Mouse (Mus musculus) lung, embryonic 15.5 days (tissue): Measurements from ENCODE around the gene Iqsec1. TPM values are rescaled to one million over a fixed set of nuclear protein-coding genes. Genes with fewer than 3 reads are reported as not detected.

Experiments used
- ATAC-seq: fragments of 200-750 bp; cut with Nextera tagmentation; 2 replicates; pipeline ENCODE4 v1.8.0; 2017; ENCODE audit warnings: moderate number of reproducible peaks, borderline replicate concordance; ENCODE audit not compliant: low FRiP score, low TSS enrichment; ENCODE audit errors: extremely low read depth
- H3K27ac ChIP-seq: fragments of 300-500 bp; sonication (generic); 2 replicates; pipeline ENCODE4 v1.5.1; 2015; ENCODE audit warnings: moderate library complexity, mild to moderate bottlenecking, inconsistent platforms
- H3K27me3 ChIP-seq: fragments of 300-500 bp; sonication (generic); 2 replicates; pipeline ENCODE4 v1.6.1; 2015; ENCODE audit warnings: inconsistent platforms
- H3K36me3 ChIP-seq: fragments of 300-500 bp; sonication (generic); 2 replicates; pipeline ENCODE4 v1.6.1; 2015; ENCODE audit warnings: inconsistent platforms
- H3K4me1 ChIP-seq: fragments of 300-500 bp; sonication (generic); 2 replicates; pipeline ENCODE4 v1.6.1; 2015; ENCODE audit warnings: inconsistent platforms
- H3K4me2 ChIP-seq: fragments of 300-500 bp; sonication (generic); 2 replicates; pipeline ENCODE4 v1.6.1; 2015; ENCODE audit warnings: inconsistent platforms, mild to moderate bottlenecking, moderate library complexity
- H3K4me3 ChIP-seq: fragments of 300-500 bp; sonication (generic); 2 replicates; pipeline ENCODE4 v1.5.1; 2015; ENCODE audit warnings: mild to moderate bottlenecking, inconsistent platforms
- H3K9ac ChIP-seq: fragments of 300-500 bp; sonication (generic); 2 replicates; pipeline ENCODE4 v1.6.1; 2015; ENCODE audit warnings: inconsistent platforms
- H3K9me3 ChIP-seq: fragments of 300-500 bp; sonication (generic); 2 replicates; pipeline ENCODE4 v1.6.1; 2016; ENCODE audit warnings: inconsistent platforms
- WGBS: fragments of 180-500 bp; shearing (Covaris S2); methylation state at CpG from one replicate; pipeline ENCODE4 v1.1.7; 2015; 5-methylcytosine and 5-hydroxymethylcytosine counted together
- polyA plus RNA-seq: library from polyadenylated mRNA; unstranded; fragments of >200 nt; fragmentation: Nextera tagmentation; extraction: Ambion mirVana; gene quantifications from 2 replicates; pipeline ENCODE4 v1.2.1, GENCODE M21; 2015

The Iqsec1 gene
- polyA plus RNA-seq, 1 experiment from 2014 or later, result 12.3 TPM

GRCm38 (mm10) chr6:90727826-90728225 lies 260.7 kb downstream of the Iqsec1 start:
- 0 out of 2 replicates have a peak, but pooled peaks have one; percentile 27 for ATAC-seq
- H3K36me3 ChIP-seq, result no peaks in the 10 kb centered on the region
- peak overlapping the region; percentile 81 for H3K27ac ChIP-seq

GRCm38 (mm10) chr6:90726711-90727122 lies 261.8 kb downstream of the Iqsec1 start:
- H3K27ac ChIP-seq, result peak overlapping the region; percentile 81
- WGBS, result 36% methylated on average over 2 of the region's 2 CpGs
- no peaks in the 10 kb centered on the region for H3K27me3 ChIP-seq

More at GRCm38 (mm10) chr6:90727826-90728225, 260.7 kb downstream of the Iqsec1 start:
- no peaks in the 10 kb centered on the region for H3K27me3 ChIP-seq
- no peaks in the 10 kb centered on the region for H3K9me3 ChIP-seq
- no peak overlapping the region for H3K4me2 ChIP-seq
- whole genome bisulfite sequencing, result 51% methylated on average over 3 of the region's 3 CpGs
- peaks cover 52% of the 10 kb centered on the region for H3K4me1 ChIP-seq
- no peak overlapping the region for H3K4me3 ChIP-seq
- no peak overlapping the region for H3K9ac ChIP-seq

GRCm38 (mm10) chr6:90725526-90725925 lies 263.0 kb downstream of the Iqsec1 start:
- no peaks in the 10 kb centered on the region for H3K36me3 ChIP-seq
- no peaks in the 10 kb centered on the region for H3K9me3 ChIP-seq
- no peak for ATAC-seq
- H3K4me2 ChIP-seq, result no peak overlapping the region
- H3K4me1 ChIP-seq, result peaks cover 53% of the 10 kb centered on the region
- no peaks in the 10 kb centered on the region for H3K27me3 ChIP-seq
- no peak overlapping the region for H3K9ac ChIP-seq
- 64% methylated on average over 1 of the region's 1 CpGs for WGBS
- H3K4me3 ChIP-seq, result no peak overlapping the region
- no peak overlapping the region for H3K27ac ChIP-seq

More at GRCm38 (mm10) chr6:90726711-90727122, 261.8 kb downstream of the Iqsec1 start:
- Histone ChIP-seq H3K4me3 (no peak overlapping the region), H3K36me3 (no peaks in the 10 kb centered on the region), H3K9me3 (no peaks in the 10 kb centered on the region), H3K4me1 (peaks cover 52% of the 10 kb centered on the region), H3K9ac (no peak overlapping the region), H3K4me2 (0 out of 2 replicates have a peak overlapping the region, but pooled peaks have one; percentile 7)
- ATAC-seq, result peak; percentile 77

GRCm38 (mm10) chr6:90722993-90723392 lies 265.5 kb downstream of the Iqsec1 start:
- Histone ChIP-seq H3K9me3 (no peaks in the 10 kb centered on the region), H3K27me3 (no peaks in the 10 kb centered on the region), H3K36me3 (no peaks in the 10 kb centered on the region), H3K27ac (no peak overlapping the region), H3K4me1 (peaks cover 54% of the 10 kb centered on the region), H3K4me3 (no peak overlapping the region), H3K4me2 (no peak overlapping the region), H3K9ac (no peak overlapping the region)
- WGBS, result 79% methylated on average over 3 of the region's 3 CpGs
- no peak for ATAC-seq

GRCm38 (mm10) chr6:90720996-90721746 lies 267.3 kb downstream of the Iqsec1 start:
- Histone ChIP-seq H3K27ac (0 out of 2 replicates have a peak overlapping the region, but pooled peaks have one; percentile 7), H3K4me1 (peaks cover 51% of the 10 kb centered on the region)
- ATAC-seq, result no peak

GRCm38 (mm10) chr6:90720201-90720600 lies 268.3 kb downstream of the Iqsec1 start:
- no peaks in the 10 kb centered on the region for H3K36me3 ChIP-seq
- H3K27me3 ChIP-seq, result no peaks in the 10 kb centered on the region
- WGBS, result 42% methylated on average over 3 of the region's 3 CpGs
- H3K4me2 ChIP-seq, result no peak overlapping the region
- ATAC-seq, result no peak
- peaks cover 49% of the 10 kb centered on the region for H3K4me1 ChIP-seq
- no peak overlapping the region for H3K9ac ChIP-seq
- no peak overlapping the region for H3K4me3 ChIP-seq
- H3K27ac ChIP-seq, result no peak overlapping the region
- H3K9me3 ChIP-seq, result no peaks in the 10 kb centered on the region

More at GRCm38 (mm10) chr6:90720996-90721746, 267.3 kb downstream of the Iqsec1 start:
- H3K9me3 ChIP-seq, result no peaks in the 10 kb centered on the region
- no peaks in the 10 kb centered on the region for H3K27me3 ChIP-seq
- WGBS, result 48% methylated on average over 5 of the region's 5 CpGs
- H3K4me3 ChIP-seq, result no peak overlapping the region
- H3K36me3 ChIP-seq, result no peaks in the 10 kb centered on the region
- H3K9ac ChIP-seq, result no peak overlapping the region
- H3K4me2 ChIP-seq, result no peak overlapping the region

- no peaks in the 10 kb centered on the region for H3K27me3 ChIP-seq
- H3K9ac ChIP-seq, result no peak overlapping the region
- H3K4me3 ChIP-seq, result no peak overlapping the region
- H3K27ac ChIP-seq, result no peak overlapping the region
- ATAC-seq, result no peak
- peaks cover 50% of the 10 kb centered on the region for H3K4me1 ChIP-seq
- WGBS, result 70% methylated on average over 6 of the region's 6 CpGs
- no peaks in the 10 kb centered on the region for H3K36me3 ChIP-seq
- H3K9me3 ChIP-seq, result no peaks in the 10 kb centered on the region
- H3K4me2 ChIP-seq, result no peak overlapping the region
These were observed 269.1 kb downstream of the Iqsec1 start for GRCm38 (mm10) chr6:90719402-90719801.

- Histone ChIP-seq H3K4me2 (no peak overlapping the region), H3K4me1 (peaks cover 58% of the 10 kb centered on the region), H3K36me3 (no peaks in the 10 kb centered on the region), H3K27ac (peak overlapping the region; percentile 42; the same call in 1 of the 2 replicates), H3K9ac (no peak overlapping the region), H3K27me3 (no peaks in the 10 kb centered on the region), H3K4me3 (no peak overlapping the region), H3K9me3 (no peaks in the 10 kb centered on the region)
- peak; percentile 40; the same call in 1 of the 2 replicates for ATAC-seq
- WGBS, result 60% methylated on average over 3 of the region's 3 CpGs
These were observed 270.0 kb downstream of the Iqsec1 start for GRCm38 (mm10) chr6:90718477-90718876.

- Histone ChIP-seq H3K9ac (no peak overlapping the region), H3K4me3 (no peak overlapping the region), H3K36me3 (no peaks in the 10 kb centered on the region), H3K4me1 (peaks cover 66% of the 10 kb centered on the region), H3K9me3 (no peaks in the 10 kb centered on the region), H3K4me2 (no peak overlapping the region), H3K27ac (peak overlapping the region; percentile 42; the same call in 1 of the 2 replicates), H3K27me3 (no peaks in the 10 kb centered on the region)
- WGBS, result 7% methylated on average over 1 of the region's 1 CpGs
- ATAC-seq, result peak; percentile 21; the same call in 1 of the 2 replicates
These were observed 270.8 kb downstream of the Iqsec1 start for GRCm38 (mm10) chr6:90717711-90718110.

GRCm38 (mm10) chr6:90716853-90717252 lies 271.6 kb downstream of the Iqsec1 start:
- WGBS, result 42% methylated on average over 4 of the region's 4 CpGs
- no peaks in the 10 kb centered on the region for H3K9me3 ChIP-seq
- no peaks in the 10 kb centered on the region for H3K36me3 ChIP-seq
- peaks cover 74% of the 10 kb centered on the region for H3K4me1 ChIP-seq
- H3K27me3 ChIP-seq, result no peaks in the 10 kb centered on the region
- H3K9ac ChIP-seq, result no peak overlapping the region
- peak overlapping the region; percentile 90 for H3K27ac ChIP-seq
- no peak for ATAC-seq
- H3K4me2 ChIP-seq, result peak overlapping the region; percentile 69
- peak overlapping the region; percentile 81 for H3K4me3 ChIP-seq

- peaks cover 78% of the 10 kb centered on the region for H3K4me1 ChIP-seq
- peak; percentile 85 for ATAC-seq
- under 1% methylated on average over 49 of the region's 49 CpGs for WGBS
- H3K4me3 ChIP-seq, result peak overlapping the region; percentile 81
- no peaks in the 10 kb centered on the region for H3K9me3 ChIP-seq
- H3K27me3 ChIP-seq, result no peaks in the 10 kb centered on the region
- H3K9ac ChIP-seq, result peak overlapping the region; percentile 72
- H3K36me3 ChIP-seq, result no peaks in the 10 kb centered on the region
- H3K4me2 ChIP-seq, result peak overlapping the region; percentile 69
- H3K27ac ChIP-seq, result peak overlapping the region; percentile 90
These were observed 272.3 kb downstream of the Iqsec1 start for GRCm38 (mm10) chr6:90716066-90716704.
